Mouse (Mus musculus) layer of hippocampus, adult 9-11 months (tissue): ENCODE measurements around the gene C77080.

ENCODE experiments used
- DNase-seq: peaks from one replicate; pipeline ENCODE4 v3.0.0; 2022

The C77080 gene

GRCm38 (mm10) chr4:129211461-129211860, 49.7 kb downstream of the C77080 start:
- no peak for DNase-seq

GRCm38 (mm10) chr4:129209504-129209903, 51.7 kb downstream of the C77080 start:
- DNase-seq: no peak

DNA sequence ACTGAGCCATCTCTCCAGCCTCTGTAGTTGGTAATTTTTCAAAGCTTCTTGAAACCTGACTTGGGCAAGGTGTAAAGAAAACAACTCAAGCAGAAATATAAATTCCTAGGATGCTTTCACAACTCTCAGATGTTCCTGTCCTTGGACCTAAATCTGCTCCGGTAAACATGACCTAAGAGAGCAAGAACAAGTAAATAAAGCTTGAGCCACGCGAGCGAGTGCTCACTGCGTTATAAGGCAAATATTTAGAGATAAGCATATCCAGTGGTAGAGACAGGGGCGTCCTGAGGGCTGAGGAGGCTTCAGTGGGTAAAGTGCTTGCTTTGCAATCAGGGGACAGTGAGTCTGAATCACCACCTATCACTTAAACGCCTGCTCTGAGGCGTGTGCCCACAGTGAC, 54.4 kb downstream of the C77080 start:
- no peak for DNase-seq

GRCm38 (mm10) chr4:129204655-129205054, 56.5 kb downstream of the C77080 start:
- peak; percentile 18 for DNase-seq

DNA sequence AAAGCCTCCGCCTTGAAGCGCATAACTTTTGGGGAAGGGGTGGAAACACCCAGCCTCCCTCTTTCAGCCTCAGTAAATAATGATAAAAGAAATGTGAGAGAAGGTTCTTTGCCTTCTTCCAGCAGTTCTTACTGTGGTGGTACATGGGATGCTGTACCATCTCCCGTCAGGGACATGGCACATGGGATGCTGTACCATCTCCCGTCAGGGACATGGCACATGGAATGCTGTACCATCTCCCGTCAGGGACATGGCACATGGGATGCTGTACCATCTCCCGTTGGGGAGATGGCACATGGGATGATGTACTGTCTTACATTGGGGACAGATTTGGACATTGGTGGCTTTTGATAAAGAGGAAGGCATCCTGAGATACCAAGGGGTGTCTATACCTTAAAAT, 63.7 kb downstream of the C77080 start:
- DNase-seq: no peak

DNA sequence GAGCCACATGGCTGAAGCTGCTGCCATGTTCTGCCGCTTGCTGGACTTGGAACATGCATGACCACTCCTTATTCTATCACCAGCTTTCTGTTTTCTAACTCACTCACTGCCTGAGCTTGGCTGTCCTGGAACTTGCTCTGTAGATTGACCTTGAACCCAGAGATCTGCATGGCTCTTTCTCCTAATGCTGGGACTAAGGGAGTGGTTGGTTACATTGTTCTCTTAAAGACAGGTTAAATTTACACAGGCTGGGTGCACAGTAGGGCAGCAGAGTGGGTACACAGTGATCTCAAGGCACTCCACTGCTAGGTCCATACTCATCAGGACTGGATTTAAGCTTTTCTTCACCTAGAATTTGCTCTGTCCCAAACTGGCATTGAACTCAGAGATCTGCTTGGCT, 66.9 kb downstream of the C77080 start:
- no peak for DNase-seq

- no peak for DNase-seq
Observed at GRCm38 (mm10) chr4:129191691-129192090, 69.5 kb downstream of the C77080 start.

- no peak for DNase-seq
Observed at GRCm38 (mm10) chr4:129190538-129190937, 70.7 kb downstream of the C77080 start.

- peak; percentile 98 for DNase-seq
Observed at GRCm38 (mm10) chr4:129189542-129190519, 71.4 kb downstream of the C77080 start, which contains the start of the genes S100pbp and Yars. Gene S100pbp (minus strand): TSS chr4:129189727. Gene Yars (plus strand): TSS chr4:129189760.

- DNase-seq: peak; percentile 61
Observed at GRCm38 (mm10) chr4:129188803-129189541, 72.2 kb downstream of the C77080 start.

DNA sequence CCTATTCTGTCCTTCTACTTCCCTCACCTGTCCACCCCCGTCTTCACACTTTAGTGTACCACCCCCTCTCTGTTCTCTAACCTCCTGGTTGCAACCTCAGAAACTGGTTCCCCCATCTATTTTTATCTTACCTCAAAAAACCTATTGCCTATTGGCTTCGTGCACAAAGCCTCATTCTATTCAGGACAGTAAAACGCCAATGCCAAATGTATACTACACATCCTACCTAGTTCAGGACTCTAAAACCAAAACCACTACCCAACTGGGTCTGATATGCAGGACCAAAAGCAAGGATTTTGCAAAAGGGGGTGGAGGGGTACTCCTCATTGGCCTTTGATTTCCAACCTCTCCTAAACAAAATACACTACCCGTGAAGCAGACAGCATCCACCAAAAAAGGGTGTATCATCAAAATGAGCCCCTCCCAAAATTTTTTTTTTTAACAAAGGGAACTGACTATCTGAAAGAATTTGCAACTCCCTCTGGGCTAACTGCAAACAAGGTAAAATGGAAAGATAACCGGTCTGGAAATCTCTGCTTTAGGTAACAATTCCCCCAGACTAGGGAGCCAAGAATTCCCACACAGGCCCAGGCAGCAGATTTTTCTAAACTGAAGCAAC, 73.1 kb downstream of the C77080 start:
- DNase-seq: no peak

- DNase-seq: no peak
Observed at GRCm38 (mm10) chr4:129179560-129179959, 81.6 kb downstream of the C77080 start.

DNA sequence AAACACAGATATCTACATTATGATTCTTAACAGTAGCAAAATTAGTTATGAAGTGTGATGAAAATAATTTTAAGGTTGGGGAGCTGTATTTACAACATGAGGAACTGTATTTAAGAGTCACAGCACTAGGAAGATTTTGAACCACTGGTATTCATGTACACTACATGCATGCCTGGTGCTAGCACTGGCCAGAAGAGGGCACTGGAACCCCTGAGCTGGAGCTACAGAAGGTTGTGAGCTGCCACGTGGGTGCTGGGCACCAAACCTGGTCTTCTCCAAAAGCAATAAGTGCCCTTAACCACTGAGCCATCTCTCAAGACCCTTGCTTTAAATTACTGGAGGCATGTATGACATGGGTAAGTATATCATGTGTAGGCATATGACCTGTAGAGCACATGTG, 88.7 kb downstream of the C77080 start:
- DNase-seq: no peak
